Mouse (Mus musculus) kidney, postnatal 14 days (tissue): Measurements from ENCODE around the gene Lat.
"Not testable (repeated sequence)": the region's sequence is repeated elsewhere in the genome, so short reads cannot be mapped to it uniquely, and the experiment has no call there.

Source experiments
- DNase-seq: peaks from one replicate; pipeline ENCODE4 v3.0.0; 2022; ENCODE audit warnings: mixed read lengths

Lat gene

DNA sequence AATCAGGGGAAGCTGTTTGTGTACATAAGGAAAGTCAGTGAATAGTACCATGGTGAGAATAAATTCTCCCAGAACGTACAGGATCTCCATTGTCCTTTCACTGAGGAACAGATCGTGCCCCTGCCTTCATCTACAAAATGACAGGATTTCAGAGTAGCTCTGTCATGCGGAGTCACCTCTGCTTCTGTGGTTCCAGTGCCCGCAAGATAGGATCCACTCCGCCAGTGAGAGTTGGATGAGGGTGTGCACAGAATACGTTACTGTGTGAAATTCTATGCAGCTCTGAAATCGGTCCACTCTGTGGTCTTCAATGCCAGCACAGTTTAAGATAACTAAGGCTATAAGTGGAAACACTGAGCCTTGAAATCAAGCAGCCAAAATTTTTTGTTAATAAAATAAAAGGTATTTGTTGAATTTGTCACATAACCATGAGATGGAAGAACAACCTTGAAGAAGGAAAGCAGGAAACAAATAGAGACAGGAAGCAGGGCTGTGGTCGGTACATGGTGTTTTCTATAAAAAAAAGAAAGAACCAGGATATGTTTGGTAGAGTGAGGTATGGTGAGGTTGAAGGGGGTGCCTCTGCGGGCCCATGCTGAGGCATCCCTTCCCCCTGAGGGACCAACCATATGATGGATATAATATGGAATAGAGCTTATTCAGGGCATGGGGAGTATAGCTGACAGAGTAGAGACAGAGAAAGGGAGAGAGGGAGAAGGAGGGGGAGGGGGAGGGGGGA is 39.3 kb downstream of the Lat start:
- DNase-seq: no peak

DNA sequence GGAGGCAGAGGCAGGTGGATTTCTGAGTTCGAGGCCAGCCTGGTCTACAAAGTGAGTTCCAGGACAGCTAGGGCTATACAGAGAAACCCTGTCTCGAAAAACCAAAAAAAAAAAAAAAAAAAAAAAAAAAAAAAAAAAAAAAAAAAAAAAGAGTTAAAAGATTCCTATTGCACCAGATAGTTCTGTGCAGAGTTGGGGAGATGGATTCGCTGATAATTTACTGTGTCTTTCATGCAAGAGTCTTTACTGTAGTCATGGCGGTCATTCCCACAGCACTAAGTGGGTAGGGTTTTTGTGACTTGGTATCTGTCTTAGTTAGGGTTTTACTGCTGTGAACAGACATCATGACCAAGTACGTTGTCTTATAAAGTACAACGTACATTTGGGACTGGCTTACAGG is 40.5 kb downstream of the Lat start:
- not testable (repeated sequence) for DNase-seq

- not testable (repeated sequence) for DNase-seq
Measured at GRCm38 (mm10) chr7:126325576-126326273, 43.6 kb downstream of the Lat start.

DNA sequence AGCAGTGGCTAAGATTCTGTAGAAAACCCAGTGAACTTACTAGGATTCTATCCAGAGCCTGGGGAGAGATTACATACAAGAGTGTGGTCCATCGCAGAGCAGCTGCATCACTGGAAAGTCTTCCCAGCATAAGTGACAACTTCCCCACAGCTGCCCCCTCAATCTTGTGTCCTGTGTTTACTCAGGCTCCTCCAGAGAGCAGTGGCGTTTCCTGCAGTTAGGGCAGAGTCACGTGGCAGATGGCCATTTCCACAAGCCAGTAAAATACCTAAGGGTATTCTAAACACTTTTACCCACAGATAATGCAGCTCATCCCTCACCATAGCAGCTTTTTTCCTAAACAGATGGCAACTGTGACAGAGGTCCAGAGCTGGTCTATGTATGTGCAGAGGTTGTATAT is 44.6 kb downstream of the Lat start:
- no peak for DNase-seq

- peak; percentile 82 for DNase-seq
Measured at GRCm38 (mm10) chr7:126323729-126324128, 45.6 kb downstream of the Lat start.

DNA sequence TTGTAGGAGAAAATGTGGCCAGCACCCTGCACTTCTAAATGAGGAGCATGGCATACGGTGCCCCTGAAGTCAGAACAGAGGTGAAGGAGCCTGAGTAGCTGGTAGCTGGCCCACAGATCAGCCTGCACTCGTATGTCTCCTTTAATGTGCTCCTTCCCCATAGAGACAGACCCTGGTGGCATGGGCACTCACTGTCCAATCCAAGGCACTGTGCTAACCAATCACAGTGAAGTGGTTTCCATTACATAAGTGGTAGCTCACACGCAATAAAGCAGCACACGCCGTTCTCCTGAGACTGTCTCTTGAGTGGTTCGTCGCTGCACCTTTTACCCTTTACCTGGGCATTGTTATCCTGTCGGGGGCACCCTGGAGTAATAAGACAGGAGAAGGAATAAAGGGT is 55.1 kb downstream of the Lat start:
- no peak for DNase-seq
